In genomic region chr3:51796838-51797237, GRCm38 (mm10) we compare ENCODE assay signal across 8 mouse cellular contexts.
DNase-seq lines count a peak whose midpoint lies in the region; ATAC-seq and TF ChIP-seq lines count a peak whose summit lies in the region.

No protein-coding gene starts in this region.

- 64% methylated on average over 6 of the region's 6 CpGs for WGBS in heart, embryonic 15.5 days
- 55% methylated on average over 6 of the region's 6 CpGs for WGBS in limb, embryonic 10.5 days
- WGBS in neural tube, embryonic 15.5 days = 30% methylated on average over 6 of the region's 6 CpGs

- H3K27me3 ChIP-seq in testis, adult 2 months (ENCODE audit: control insufficient read depth, insufficient read depth, low read length) = no peaks in the 10 kb centered on the region
- no peaks in the 10 kb centered on the region for H3K27me3 ChIP-seq in heart, embryonic 15.5 days
- no peaks in the 10 kb centered on the region for H3K27me3 ChIP-seq in limb, embryonic 10.5 days (ENCODE audit: low read depth, poor library complexity, severe bottlenecking)
- no peaks in the 10 kb centered on the region for H3K27me3 ChIP-seq in neural tube, embryonic 15.5 days (replicated peaks)

- H3K27ac ChIP-seq in testis, adult 2 months (ENCODE audit: control insufficient read depth, insufficient read depth, low read depth, low read length) = peak overlapping the region; percentile 97
- H3K27ac ChIP-seq in heart, embryonic 15.5 days = no peak overlapping the region
- peak overlapping the region; percentile 17; the same call in 1 of the 2 replicates for H3K27ac ChIP-seq in limb, embryonic 10.5 days
- H3K27ac ChIP-seq in neural tube, embryonic 15.5 days (replicated peaks) = peak overlapping the region; percentile 72

- H3K9me3 ChIP-seq in heart, embryonic 15.5 days (replicated peaks) = no peaks in the 10 kb centered on the region
- no peaks in the 10 kb centered on the region for H3K9me3 ChIP-seq in limb, embryonic 10.5 days (replicated peaks)
- H3K9me3 ChIP-seq in neural tube, embryonic 15.5 days (replicated peaks) = no peaks in the 10 kb centered on the region

- H3K4me2 ChIP-seq in heart, embryonic 15.5 days = peak overlapping the region; percentile 37; the same call in 1 of the 2 replicates
- H3K4me2 ChIP-seq in neural tube, embryonic 15.5 days = peak overlapping the region; percentile 43

- no peak for ATAC-seq in heart, embryonic 15.5 days (replicated peaks; ENCODE audit: insufficient number of reproducible peaks, insufficient read depth, low FRiP score, low read depth)
- ATAC-seq in neural tube, embryonic 15.5 days (ENCODE audit: low FRiP score) = no peak; the same call in 1 of the 2 replicates
- ATAC-seq in erythroid progenitor cell, adult 5-6 weeks (replicated peaks; ENCODE audit: low FRiP score, poor library complexity, severe bottlenecking) = no peak

- no peak for TF ChIP-seq CTCF in testis, adult 2 months (IDR thresholded peaks at IDR 0.05; ENCODE audit: control insufficient read depth, insufficient read depth, insufficient replicate concordance, low read depth, low read length)

- peaks cover 8% of the 10 kb centered on the region for H3K4me1 ChIP-seq in testis, adult 2 months (ENCODE audit: control insufficient read depth, insufficient read depth, low read length)
- peaks cover 17% of the 10 kb centered on the region for H3K4me1 ChIP-seq in heart, embryonic 15.5 days (replicated peaks)
- H3K4me1 ChIP-seq in limb, embryonic 10.5 days = peaks cover 27% of the 10 kb centered on the region
- H3K4me1 ChIP-seq in neural tube, embryonic 15.5 days = peaks cover 53% of the 10 kb centered on the region

- H3K36me3 ChIP-seq in testis, adult 2 months (ENCODE audit: control insufficient read depth, insufficient read depth, low read length) = no peaks in the 10 kb centered on the region
- H3K36me3 ChIP-seq in heart, embryonic 15.5 days = no peaks in the 10 kb centered on the region
- H3K36me3 ChIP-seq in limb, embryonic 10.5 days = no peaks in the 10 kb centered on the region
- no peaks in the 10 kb centered on the region for H3K36me3 ChIP-seq in neural tube, embryonic 15.5 days

- no peak overlapping the region for H3K9ac ChIP-seq in heart, embryonic 15.5 days
- H3K9ac ChIP-seq in neural tube, embryonic 15.5 days (replicated peaks) = no peak overlapping the region

- TF ChIP-seq POLR2A in testis, adult 2 months (IDR thresholded peaks at IDR 0.05; ENCODE audit: control insufficient read depth, low read depth, low read length) = no peak

- DNase-seq in testis, postnatal 14 days (ENCODE audit: low spot score) = no peak
- DNase-seq in limb, embryonic 10.5 days (ENCODE audit: low spot score) = no peak
- no peak for DNase-seq in layer of hippocampus, adult 9-11 months
- no peak for DNase-seq in ovary, adult 18-20 months (ENCODE audit: low spot score)

- H3K4me3 ChIP-seq in testis, adult 2 months (ENCODE audit: control insufficient read depth, low read depth, low read length) = peak overlapping the region; percentile 94
- H3K4me3 ChIP-seq in heart, embryonic 15.5 days = no peak overlapping the region
- H3K4me3 ChIP-seq in limb, embryonic 10.5 days = no peak overlapping the region
- no peak overlapping the region for H3K4me3 ChIP-seq in neural tube, embryonic 15.5 days (replicated peaks)
